Mouse (Mus musculus): Measurements from ENCODE around the gene Pla2g16.

- no peak for TF ChIP-seq CTCF (IDR thresholded peaks at IDR 0.05; ENCODE audit: low read depth)
- no peak for TF ChIP-seq EP300 (optimal IDR thresholded peaks at IDR 0.05)
Observed at GRCm38 (mm10) chr19:7558675-7559074, 1.4 kb downstream of the Pla2g16 start.
